Mouse (Mus musculus): ENCODE measurements around the gene Lamc1. TPM values are rescaled to one million over a fixed set of nuclear protein-coding genes. Genes with fewer than 3 reads are reported as not detected.
A peak's percentile ranks its signal among the peaks of the same experiment; 100 is the strongest.
"Not testable (repeated sequence)": the region's sequence is repeated elsewhere in the genome, so short reads cannot be mapped to it uniquely, and the experiment has no call there.

Lamc1 gene
- polyA plus RNA-seq, 1 experiment: 30.3 TPM

DNA sequence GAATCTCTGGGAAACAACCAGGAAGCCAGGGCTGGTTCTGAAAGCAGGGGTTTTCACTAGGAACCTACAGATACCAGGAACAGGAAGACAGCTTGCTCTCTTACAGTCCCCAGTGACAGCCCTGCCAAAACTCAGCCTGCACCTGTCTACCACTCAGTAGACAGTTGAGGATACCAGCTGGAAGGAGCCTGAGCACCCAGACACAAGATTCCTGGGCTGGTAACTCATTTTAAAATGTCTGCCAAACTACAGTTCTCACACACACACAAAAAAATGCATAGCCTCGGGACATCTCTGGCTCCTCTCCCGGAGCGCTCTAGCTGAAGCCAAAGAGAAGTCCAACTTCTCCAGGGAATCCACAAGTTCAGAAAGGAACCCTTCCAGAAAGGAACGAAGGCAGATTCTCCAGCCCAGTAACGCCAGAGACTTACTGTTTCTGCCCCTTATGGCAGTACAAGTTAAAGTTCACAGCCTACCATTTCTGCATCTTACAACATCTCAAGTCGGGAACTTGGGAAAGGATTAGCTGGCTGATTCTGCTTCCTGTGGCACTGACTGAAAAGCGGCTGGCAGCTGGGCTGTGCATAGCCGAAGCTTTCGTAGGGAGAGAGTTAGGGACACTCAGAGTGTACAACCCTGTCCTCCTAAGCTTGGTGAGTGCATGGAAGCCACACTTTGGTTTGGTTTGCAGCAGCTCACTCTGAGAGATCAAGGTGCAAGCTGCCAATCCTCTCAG, 24.2 kb downstream of the Lamc1 start:
- Histone ChIP-seq H3K36me3 (ENCODE audit: control insufficient read depth, insufficient read depth, low read length) (no peaks in the 10 kb centered on the region), H3K4me1 (replicated peaks; ENCODE audit: control insufficient read depth, insufficient read depth, low read length) (peaks cover 37% of the 10 kb centered on the region), H3K27me3 (ENCODE audit: control insufficient read depth, insufficient read depth, low read length) (no peaks in the 10 kb centered on the region), H3K27ac (ENCODE audit: control insufficient read depth, insufficient read depth, low read length) (peak overlapping the region; percentile 88), H3K4me3 (ENCODE audit: control insufficient read depth, insufficient read depth, low read length) (no peak overlapping the region)
- WGBS: 82% methylated on average over 9 of the region's 9 CpGs
- DNase-seq: peak; percentile 45
- TF ChIP-seq CTCF (IDR thresholded peaks at IDR 0.05; ENCODE audit: borderline replicate concordance, control insufficient read depth, extremely low read depth, insufficient read depth, low read length, poor library complexity): no peak
- no peak for TF ChIP-seq POLR2A (IDR thresholded peaks at IDR 0.05; ENCODE audit: control insufficient read depth, extremely low read depth, insufficient read depth, low read length, poor library complexity)

DNA sequence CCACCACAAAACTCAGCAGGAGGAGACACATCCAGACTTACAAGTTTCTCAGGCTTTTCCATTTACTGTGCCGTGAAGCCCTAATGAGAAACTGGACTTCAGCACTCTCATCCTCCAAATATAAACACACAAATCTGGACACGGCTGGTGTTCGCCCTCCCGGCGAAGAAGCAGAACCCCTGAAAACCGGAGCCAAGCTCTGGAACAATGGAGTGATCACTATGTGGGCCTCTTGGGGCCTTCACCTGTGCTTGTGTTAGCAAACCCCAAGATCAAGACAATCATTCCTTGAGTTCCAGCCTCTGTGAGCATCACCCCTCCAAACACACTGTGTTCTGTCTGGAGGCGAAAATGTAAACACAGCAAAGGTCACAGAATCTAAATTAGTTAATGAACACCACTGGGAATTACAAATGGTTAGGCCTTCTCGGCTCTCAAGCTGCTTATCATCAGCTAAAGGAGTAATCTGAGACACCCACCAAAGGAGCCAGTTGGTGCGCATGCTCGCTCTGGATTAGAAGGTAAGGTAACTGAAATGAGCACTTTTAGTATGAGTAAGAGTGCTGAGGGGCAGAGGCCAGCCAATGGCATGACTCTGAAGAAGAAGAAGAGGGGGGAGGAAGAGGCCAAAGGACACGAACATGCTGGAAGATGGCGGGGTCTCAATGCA, 24.9 kb downstream of the Lamc1 start:
- WGBS: 84% methylated on average over 12 of the region's 12 CpGs
- H3K27ac ChIP-seq (ENCODE audit: control insufficient read depth, insufficient read depth, low read length): peak overlapping the region; percentile 88
- no peak overlapping the region for H3K4me3 ChIP-seq (ENCODE audit: control insufficient read depth, insufficient read depth, low read length)
- DNase-seq: no peak
- TF ChIP-seq CTCF (IDR thresholded peaks at IDR 0.05; ENCODE audit: borderline replicate concordance, control insufficient read depth, extremely low read depth, insufficient read depth, low read length, poor library complexity): no peak
- no peak for TF ChIP-seq POLR2A (IDR thresholded peaks at IDR 0.05; ENCODE audit: control insufficient read depth, extremely low read depth, insufficient read depth, low read length, poor library complexity)
- H3K27me3 ChIP-seq (ENCODE audit: control insufficient read depth, insufficient read depth, low read length): no peaks in the 10 kb centered on the region
- H3K4me1 ChIP-seq (replicated peaks; ENCODE audit: control insufficient read depth, insufficient read depth, low read length): peaks cover 37% of the 10 kb centered on the region
- H3K36me3 ChIP-seq (ENCODE audit: control insufficient read depth, insufficient read depth, low read length): no peaks in the 10 kb centered on the region

DNA sequence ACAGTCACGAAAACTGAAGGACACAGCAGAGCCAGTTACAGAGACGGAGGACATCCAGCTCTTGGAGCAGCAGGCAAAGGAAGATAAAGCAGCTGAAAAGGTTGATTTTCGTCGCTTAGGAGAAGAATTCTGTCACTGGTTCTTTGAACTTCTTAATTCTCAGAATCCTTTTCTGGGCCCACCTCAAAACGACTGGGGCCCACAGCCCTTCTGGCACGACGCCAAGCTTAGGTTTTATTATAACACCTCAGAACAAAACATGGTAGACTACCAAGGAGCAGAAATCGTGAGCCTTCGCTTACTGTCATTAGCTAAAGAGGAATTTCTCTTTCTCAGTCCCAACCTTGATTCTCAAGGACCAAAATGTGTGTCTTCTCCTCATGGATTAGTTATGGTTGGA, 26.9 kb downstream of the Lamc1 start:
- peaks cover 40% of the 10 kb centered on the region for H3K4me1 ChIP-seq (replicated peaks; ENCODE audit: control insufficient read depth, insufficient read depth, low read length)
- not testable (repeated sequence) for H3K27me3 ChIP-seq (ENCODE audit: control insufficient read depth, insufficient read depth, low read length); H3K36me3 ChIP-seq (ENCODE audit: control insufficient read depth, insufficient read depth, low read length); DNase-seq; H3K27ac ChIP-seq (ENCODE audit: control insufficient read depth, insufficient read depth, low read length); H3K4me3 ChIP-seq (ENCODE audit: control insufficient read depth, insufficient read depth, low read length)
- 46% methylated on average over 9 of the region's 9 CpGs for WGBS

DNA sequence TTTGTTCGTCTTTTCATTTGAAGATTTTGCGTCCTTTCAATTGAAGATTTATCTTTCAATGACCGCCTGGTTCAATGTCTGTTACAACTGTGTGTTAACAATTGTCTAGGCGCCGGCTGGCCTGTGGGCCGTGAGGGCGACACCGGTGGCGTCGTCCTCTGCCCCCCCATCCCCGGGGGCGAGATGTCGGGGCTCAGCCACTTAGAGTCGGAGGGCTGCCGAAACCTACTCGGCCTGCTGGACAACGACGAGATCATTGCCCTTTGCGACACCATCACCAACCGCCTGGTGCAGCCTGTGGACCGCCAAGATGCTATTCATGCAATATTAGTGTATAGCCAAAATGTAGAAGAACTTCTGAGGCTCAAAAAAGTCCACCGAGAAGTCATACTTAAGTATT, 27.3 kb downstream of the Lamc1 start:
- H3K27me3 ChIP-seq (ENCODE audit: control insufficient read depth, insufficient read depth, low read length); H3K4me3 ChIP-seq (ENCODE audit: control insufficient read depth, insufficient read depth, low read length); H3K36me3 ChIP-seq (ENCODE audit: control insufficient read depth, insufficient read depth, low read length); DNase-seq: not testable (repeated sequence)
- WGBS: 97% methylated on average over 22 of the region's 22 CpGs
- Histone ChIP-seq H3K27ac (ENCODE audit: control insufficient read depth, insufficient read depth, low read length) (peak overlapping the region; percentile 82), H3K4me1 (replicated peaks; ENCODE audit: control insufficient read depth, insufficient read depth, low read length) (peaks cover 43% of the 10 kb centered on the region)

DNA sequence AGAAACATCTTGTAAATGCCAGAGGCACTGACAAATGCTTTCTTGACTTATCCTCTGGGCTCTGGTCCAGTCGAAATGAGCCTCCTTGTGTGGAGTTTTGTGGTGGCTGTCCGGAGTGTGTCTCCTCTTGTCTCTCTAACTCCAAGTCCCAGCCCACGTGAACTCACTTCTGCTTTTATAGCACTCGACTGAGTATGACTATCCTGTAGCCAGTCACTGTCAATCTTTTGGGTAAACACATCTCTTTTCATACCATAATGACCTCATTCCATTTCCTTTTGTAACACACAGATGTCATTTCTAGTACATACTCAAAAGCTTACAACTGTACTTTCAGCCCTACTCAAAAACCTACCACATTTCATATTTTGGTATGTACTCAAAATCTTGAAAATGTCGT, 33.1 kb downstream of the Lamc1 start:
- H3K4me1 ChIP-seq (replicated peaks; ENCODE audit: control insufficient read depth, insufficient read depth, low read length): peaks cover 12% of the 10 kb centered on the region
- 15% methylated on average over 5 of the region's 5 CpGs for WGBS
- H3K27me3 ChIP-seq (ENCODE audit: control insufficient read depth, insufficient read depth, low read length); H3K4me3 ChIP-seq (ENCODE audit: control insufficient read depth, insufficient read depth, low read length); H3K36me3 ChIP-seq (ENCODE audit: control insufficient read depth, insufficient read depth, low read length): not testable (repeated sequence)
- DNase-seq: peak; percentile 21
- H3K27ac ChIP-seq (ENCODE audit: control insufficient read depth, insufficient read depth, low read length): peak overlapping the region; percentile 98

DNA sequence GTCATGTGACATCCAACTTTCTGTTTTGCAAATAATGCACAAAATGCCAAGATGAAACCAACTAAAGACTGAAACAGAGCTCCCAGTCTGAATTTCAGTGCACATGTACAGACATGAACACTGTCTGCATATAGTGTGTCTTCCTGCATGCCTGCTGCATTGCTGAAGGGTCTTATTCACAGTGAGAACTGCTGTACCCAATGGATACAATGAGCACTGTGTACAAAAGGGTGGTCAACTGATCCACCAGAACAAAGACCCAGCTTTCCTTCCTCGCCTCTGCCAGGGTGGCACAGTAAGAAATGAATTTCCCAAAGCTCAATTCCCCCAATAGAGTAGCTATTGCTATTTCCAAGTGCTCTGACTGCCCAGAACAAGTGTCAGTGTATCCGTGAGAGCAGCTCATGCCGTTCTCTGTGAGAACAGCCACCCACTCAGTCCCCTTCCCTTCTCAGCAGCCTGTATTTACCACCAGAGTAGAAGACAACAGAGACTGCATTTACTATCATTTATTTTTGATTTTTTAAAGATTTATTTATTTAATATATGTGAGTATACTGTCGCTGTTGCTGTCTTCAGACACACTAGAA, 34.7 kb downstream of the Lamc1 start:
- not testable (repeated sequence) for H3K36me3 ChIP-seq (ENCODE audit: control insufficient read depth, insufficient read depth, low read length); H3K4me3 ChIP-seq (ENCODE audit: control insufficient read depth, insufficient read depth, low read length); H3K4me1 ChIP-seq (replicated peaks; ENCODE audit: control insufficient read depth, insufficient read depth, low read length); DNase-seq; H3K27me3 ChIP-seq (ENCODE audit: control insufficient read depth, insufficient read depth, low read length); H3K27ac ChIP-seq (ENCODE audit: control insufficient read depth, insufficient read depth, low read length)
- WGBS: 96% methylated on average over 4 of the region's 4 CpGs

DNA sequence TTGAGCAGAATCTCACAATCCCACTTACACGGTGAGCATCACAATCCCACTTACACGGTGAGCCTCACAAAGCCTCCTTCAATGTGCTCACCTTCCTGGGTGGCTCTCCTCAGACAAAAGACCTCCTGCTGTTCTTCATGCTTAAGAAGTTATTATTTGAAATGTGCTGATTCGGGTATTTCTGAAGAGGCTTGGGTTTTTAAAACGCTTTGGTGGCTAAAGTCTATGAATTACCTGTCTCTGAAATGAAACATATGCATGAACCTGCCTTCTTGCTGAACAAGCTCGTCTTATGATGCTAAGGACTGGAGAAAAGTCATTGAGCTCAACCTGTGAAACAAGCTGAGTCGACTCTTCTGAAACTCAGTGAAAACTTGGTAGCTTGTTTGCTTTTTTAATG, 36.6 kb downstream of the Lamc1 start:
- Histone ChIP-seq H3K4me1 (replicated peaks; ENCODE audit: control insufficient read depth, insufficient read depth, low read length) (peaks cover 8% of the 10 kb centered on the region), H3K4me3 (ENCODE audit: control insufficient read depth, insufficient read depth, low read length) (no peak overlapping the region), H3K27me3 (ENCODE audit: control insufficient read depth, insufficient read depth, low read length) (no peaks in the 10 kb centered on the region), H3K36me3 (ENCODE audit: control insufficient read depth, insufficient read depth, low read length) (no peaks in the 10 kb centered on the region), H3K27ac (ENCODE audit: control insufficient read depth, insufficient read depth, low read length) (no peak overlapping the region)
- DNase-seq: no peak
- TF ChIP-seq POLR2A (IDR thresholded peaks at IDR 0.05; ENCODE audit: control insufficient read depth, extremely low read depth, insufficient read depth, low read length, poor library complexity) (no peak), CTCF (IDR thresholded peaks at IDR 0.05; ENCODE audit: borderline replicate concordance, control insufficient read depth, extremely low read depth, insufficient read depth, low read length, poor library complexity) (no peak)
- 92% methylated on average over 6 of the region's 6 CpGs for WGBS

All from thymus, adult 2 months (tissue).